Mouse (Mus musculus): ENCODE results near the gene Tm6sf2. TPM values are rescaled to one million over a fixed set of nuclear protein-coding genes. Genes with fewer than 3 reads are reported as not detected.

Tm6sf2 gene
- 0.53 and 1.3 TPM in 2 replicates for polyA plus RNA-seq (2014; fragmentation: Nextera tagmentation; extraction: Ambion mirVana)

DNA sequence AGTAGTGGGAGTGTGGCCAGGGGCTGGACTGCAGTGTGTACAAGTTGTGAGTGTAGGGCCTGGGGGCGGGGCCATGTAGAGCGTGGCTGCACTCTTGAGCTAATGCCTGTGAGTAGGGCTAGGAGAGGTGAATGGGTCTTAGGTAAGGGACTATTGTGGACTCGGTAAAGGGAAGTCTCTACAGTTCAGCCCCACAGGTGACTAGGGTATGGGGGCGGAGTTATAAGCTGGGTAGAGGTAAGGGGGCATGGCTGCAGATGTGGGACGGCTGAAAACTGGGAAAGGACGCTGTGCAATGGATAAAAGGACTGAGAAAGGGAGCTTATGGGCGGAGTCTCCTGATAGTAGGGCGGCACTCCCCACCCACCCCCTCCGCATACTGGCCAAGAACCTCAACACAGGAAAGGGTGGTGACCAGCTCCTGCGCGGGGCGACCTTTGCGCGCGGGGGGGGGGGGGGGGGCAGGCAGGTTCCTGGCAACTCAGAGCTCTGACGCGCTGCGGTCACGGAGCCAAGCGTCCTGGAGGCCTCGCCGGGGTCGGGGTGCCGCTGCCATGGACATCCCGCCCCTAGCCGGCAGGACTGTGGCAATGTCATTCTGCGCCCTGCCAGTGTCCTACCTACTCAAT, at the start of gene Tm6sf2:
TSS of gene Tm6sf2 (plus strand) at position 484 of the 629 bp plus-strand sequence.
- Histone ChIP-seq H3K9me3 (ENCODE audit: control insufficient read depth, low read length) (no peaks in the 10 kb centered on the region), H3K36me3 (ENCODE audit: control insufficient read depth, insufficient read depth, low read length) (peaks cover 19% of the 10 kb centered on the region), H3K4me3 (ENCODE audit: low read depth, low read length) (no peak within 1 kb of the TSS), H3K27ac (ENCODE audit: low read depth, low read length) (no peak within 1 kb of the TSS), H3K4me1 (ENCODE audit: control insufficient read depth, insufficient read depth, low read length) (no peaks in the 10 kb centered on the region), H3K9ac (ENCODE audit: low read length) (no peak within 1 kb of the TSS), H3K4me2 (ENCODE audit: low read depth) (no peak within 1 kb of the TSS), H3K27me3 (ENCODE audit: control insufficient read depth, insufficient read depth, low read length) (no peaks in the 10 kb centered on the region)
- no peak for DNase-seq (ENCODE audit: low spot score)
- 13% methylated on average over 14 of the region's 27 CpGs for WGBS
- no peak; the same call in 1 of the 2 replicates for ATAC-seq (ENCODE audit: insufficient read depth, low FRiP score, low TSS enrichment)

GRCm38 (mm10) chr8:70023596-70023995, 49.1 kb upstream of the Tm6sf2 start:
- DNase-seq (ENCODE audit: low spot score) = no peak
- H3K36me3 ChIP-seq (ENCODE audit: control insufficient read depth, insufficient read depth, low read length) = peaks cover 48% of the 10 kb centered on the region

GRCm38 (mm10) chr8:70026151-70026550, 46.6 kb upstream of the Tm6sf2 start:
- Histone ChIP-seq H3K9ac (ENCODE audit: low read length) (no peak overlapping the region), H3K36me3 (ENCODE audit: control insufficient read depth, insufficient read depth, low read length) (peaks cover 57% of the 10 kb centered on the region), H3K27me3 (ENCODE audit: control insufficient read depth, insufficient read depth, low read length) (no peaks in the 10 kb centered on the region)

More at GRCm38 (mm10) chr8:70023596-70023995, 49.1 kb upstream of the Tm6sf2 start:
- Histone ChIP-seq H3K9ac (ENCODE audit: low read length) (no peak overlapping the region), H3K4me3 (ENCODE audit: low read depth, low read length) (no peak overlapping the region), H3K4me1 (ENCODE audit: control insufficient read depth, insufficient read depth, low read length) (no peaks in the 10 kb centered on the region), H3K9me3 (ENCODE audit: control insufficient read depth, low read length) (no peaks in the 10 kb centered on the region), H3K4me2 (ENCODE audit: low read depth) (no peak overlapping the region), H3K27ac (ENCODE audit: low read depth, low read length) (no peak overlapping the region), H3K27me3 (ENCODE audit: control insufficient read depth, insufficient read depth, low read length) (no peaks in the 10 kb centered on the region)
- ATAC-seq (ENCODE audit: insufficient read depth, low FRiP score, low TSS enrichment) = no peak
- WGBS = 75% methylated on average over 8 of the region's 8 CpGs

GRCm38 (mm10) chr8:70030255-70030654, 42.5 kb upstream of the Tm6sf2 start:
- Histone ChIP-seq H3K4me1 (ENCODE audit: control insufficient read depth, insufficient read depth, low read length) (no peaks in the 10 kb centered on the region), H3K4me3 (ENCODE audit: low read depth, low read length) (no peak overlapping the region), H3K9ac (ENCODE audit: low read length) (no peak overlapping the region), H3K36me3 (ENCODE audit: control insufficient read depth, insufficient read depth, low read length) (peaks cover 38% of the 10 kb centered on the region), H3K4me2 (ENCODE audit: low read depth) (no peak overlapping the region), H3K27ac (ENCODE audit: low read depth, low read length) (no peak overlapping the region), H3K27me3 (ENCODE audit: control insufficient read depth, insufficient read depth, low read length) (no peaks in the 10 kb centered on the region), H3K9me3 (ENCODE audit: control insufficient read depth, low read length) (no peaks in the 10 kb centered on the region)
- no peak for ATAC-seq (ENCODE audit: insufficient read depth, low FRiP score, low TSS enrichment)
- 96% methylated on average over 1 of the region's 1 CpGs for WGBS
- DNase-seq (ENCODE audit: low spot score) = no peak

More at GRCm38 (mm10) chr8:70026151-70026550, 46.6 kb upstream of the Tm6sf2 start:
- Histone ChIP-seq H3K4me2 (ENCODE audit: low read depth) (no peak overlapping the region), H3K4me3 (ENCODE audit: low read depth, low read length) (no peak overlapping the region), H3K4me1 (ENCODE audit: control insufficient read depth, insufficient read depth, low read length) (no peaks in the 10 kb centered on the region), H3K27ac (ENCODE audit: low read depth, low read length) (no peak overlapping the region), H3K9me3 (ENCODE audit: control insufficient read depth, low read length) (no peaks in the 10 kb centered on the region)
- ATAC-seq (ENCODE audit: insufficient read depth, low FRiP score, low TSS enrichment) (no peak), DNase-seq (ENCODE audit: low spot score) (no peak)
- WGBS = 98% methylated on average over 2 of the region's 2 CpGs

DNA sequence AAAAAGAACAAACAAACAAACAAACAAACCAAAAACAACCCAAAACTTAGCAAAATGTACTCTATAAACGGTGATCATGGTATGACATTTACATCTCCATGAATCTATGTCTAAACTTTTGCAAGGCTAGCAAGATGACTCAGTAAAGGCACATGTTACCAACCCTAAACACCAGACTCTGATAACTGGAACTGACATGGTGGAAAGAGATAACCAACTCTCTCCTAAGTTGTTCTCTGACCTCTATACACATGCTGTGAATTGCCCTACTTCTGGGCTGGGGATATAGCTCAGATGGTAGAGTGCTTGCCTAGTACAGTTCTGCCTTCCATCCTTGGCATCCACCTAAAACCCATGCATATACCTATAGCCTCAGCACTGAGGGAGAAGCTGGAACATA, 34.7 kb upstream of the Tm6sf2 start:
- H3K27ac ChIP-seq (ENCODE audit: low read depth, low read length) = no peak overlapping the region
- DNase-seq (ENCODE audit: low spot score) = no peak
- H3K4me3 ChIP-seq (ENCODE audit: low read depth, low read length) = no peak overlapping the region
- H3K27me3 ChIP-seq (ENCODE audit: control insufficient read depth, insufficient read depth, low read length) = no peaks in the 10 kb centered on the region
- no peaks in the 10 kb centered on the region for H3K9me3 ChIP-seq (ENCODE audit: control insufficient read depth, low read length)
- ATAC-seq (ENCODE audit: insufficient read depth, low FRiP score, low TSS enrichment) = no peak
- peaks cover 12% of the 10 kb centered on the region; the same call in 1 of the 2 replicates for H3K4me1 ChIP-seq (ENCODE audit: control insufficient read depth, insufficient read depth, low read length)
- H3K4me2 ChIP-seq (ENCODE audit: low read depth) = no peak overlapping the region
- no peaks in the 10 kb centered on the region for H3K36me3 ChIP-seq (ENCODE audit: control insufficient read depth, insufficient read depth, low read length)
- no peak overlapping the region for H3K9ac ChIP-seq (ENCODE audit: low read length)
- WGBS = 94% methylated on average over 1 of the region's 1 CpGs

DNA sequence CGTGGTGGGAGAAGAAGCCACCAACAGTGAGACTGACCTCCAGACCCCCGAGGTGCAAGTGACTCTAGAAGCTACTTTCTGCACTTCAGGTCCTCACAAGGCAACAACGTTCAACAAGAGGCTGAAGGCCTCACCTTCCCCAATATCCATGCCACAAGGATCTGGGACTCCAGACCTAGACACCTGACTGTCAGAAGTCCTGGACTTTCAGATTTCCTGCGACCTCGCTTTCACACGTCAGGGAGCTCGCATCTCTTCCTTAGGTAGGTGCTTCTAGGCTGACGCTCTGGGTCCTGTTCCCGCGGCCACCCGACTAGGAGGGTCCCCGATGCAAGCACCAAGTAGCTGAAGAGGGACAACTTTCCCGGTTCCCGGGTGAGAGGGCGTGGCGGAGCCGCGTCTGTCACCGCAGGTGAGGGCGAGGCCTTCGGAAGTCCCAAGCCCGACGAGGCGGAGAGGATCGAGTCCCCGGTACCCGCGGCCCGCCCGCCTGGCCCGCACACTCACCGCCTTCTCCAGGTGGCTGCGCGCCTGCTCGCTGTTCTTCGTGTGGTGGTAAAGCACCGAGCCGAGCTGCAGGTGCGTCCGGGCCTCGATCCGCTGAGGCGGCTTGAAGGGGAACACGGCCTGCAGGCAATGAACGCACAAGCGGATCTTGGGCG, 30.7 kb upstream of the Tm6sf2 start:
- Histone ChIP-seq H3K36me3 (ENCODE audit: control insufficient read depth, insufficient read depth, low read length) (no peaks in the 10 kb centered on the region), H3K4me3 (ENCODE audit: low read depth, low read length) (peak overlapping the region; percentile 92), H3K4me1 (ENCODE audit: control insufficient read depth, insufficient read depth, low read length) (peaks cover 19% of the 10 kb centered on the region), H3K9ac (ENCODE audit: low read length) (peak overlapping the region; percentile 85), H3K27ac (ENCODE audit: low read depth, low read length) (0 out of 2 replicates have a peak overlapping the region, but pooled peaks have one; percentile 45), H3K4me2 (ENCODE audit: low read depth) (peak overlapping the region; percentile 89), H3K27me3 (ENCODE audit: control insufficient read depth, insufficient read depth, low read length) (no peaks in the 10 kb centered on the region), H3K9me3 (ENCODE audit: control insufficient read depth, low read length) (no peaks in the 10 kb centered on the region)
- peak; percentile 24; the same call in 1 of the 2 replicates for ATAC-seq (ENCODE audit: insufficient read depth, low FRiP score, low TSS enrichment)
- 2% methylated on average over 44 of the region's 47 CpGs for WGBS
- no peak for DNase-seq (ENCODE audit: low spot score)

GRCm38 (mm10) chr8:70042583-70043455, 29.9 kb upstream of the Tm6sf2 start, which contains the start of the genes Mau2 and Sugp1:
Gene Mau2 (minus strand): TSS chr8:70042734.
Gene Sugp1 (plus strand): TSS chr8:70042813.
- Histone ChIP-seq H3K9ac (ENCODE audit: low read length) (peak within 1 kb of the TSS; percentile 85), H3K27me3 (ENCODE audit: control insufficient read depth, insufficient read depth, low read length) (no peaks in the 10 kb centered on the region), H3K9me3 (ENCODE audit: control insufficient read depth, low read length) (no peaks in the 10 kb centered on the region), H3K36me3 (ENCODE audit: control insufficient read depth, insufficient read depth, low read length) (no peaks in the 10 kb centered on the region), H3K4me3 (ENCODE audit: low read depth, low read length) (peak within 1 kb of the TSS; percentile 92), H3K4me2 (ENCODE audit: low read depth) (peak within 1 kb of the TSS; percentile 91), H3K27ac (ENCODE audit: low read depth, low read length) (peak within 1 kb of the TSS; percentile 45; the same call in 1 of the 2 replicates), H3K4me1 (ENCODE audit: control insufficient read depth, insufficient read depth, low read length) (peaks cover 19% of the 10 kb centered on the region)
- under 1% methylated on average over 65 of the region's 65 CpGs for WGBS
- peak; percentile 97 for ATAC-seq (ENCODE audit: insufficient read depth, low FRiP score, low TSS enrichment)
- peak; percentile 97 for DNase-seq (ENCODE audit: low spot score)

DNA sequence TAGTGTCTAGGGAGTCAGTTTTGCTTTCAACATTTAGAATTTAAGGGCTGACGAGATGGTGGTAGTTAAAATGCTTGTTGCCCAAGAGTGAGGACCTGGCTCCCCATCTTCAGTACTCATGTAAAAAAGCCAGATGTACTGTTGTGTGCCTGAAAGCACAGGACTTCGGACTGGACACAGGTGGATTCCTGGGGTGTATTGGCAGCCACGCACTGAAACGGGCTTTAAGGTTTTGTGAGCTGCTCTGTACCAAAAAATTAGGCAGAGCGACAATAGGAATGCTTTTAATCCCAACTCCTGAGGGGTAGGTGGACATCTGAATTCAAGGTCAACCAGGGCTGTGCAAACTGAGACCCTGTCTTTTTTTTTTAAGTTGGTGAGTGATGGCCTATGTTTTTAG, 28.7 kb upstream of the Tm6sf2 start:
- Histone ChIP-seq H3K4me3 (ENCODE audit: low read depth, low read length) (peak overlapping the region; percentile 92), H3K9me3 (ENCODE audit: control insufficient read depth, low read length) (no peaks in the 10 kb centered on the region), H3K9ac (ENCODE audit: low read length) (no peak overlapping the region), H3K4me1 (ENCODE audit: control insufficient read depth, insufficient read depth, low read length) (peaks cover 19% of the 10 kb centered on the region), H3K27ac (ENCODE audit: low read depth, low read length) (no peak overlapping the region), H3K27me3 (ENCODE audit: control insufficient read depth, insufficient read depth, low read length) (no peaks in the 10 kb centered on the region), H3K36me3 (ENCODE audit: control insufficient read depth, insufficient read depth, low read length) (no peaks in the 10 kb centered on the region), H3K4me2 (ENCODE audit: low read depth) (peak overlapping the region; percentile 91)
- DNase-seq (ENCODE audit: low spot score) (no peak), ATAC-seq (ENCODE audit: insufficient read depth, low FRiP score, low TSS enrichment) (no peak)
- 88% methylated on average over 5 of the region's 5 CpGs for WGBS
